Mouse (Mus musculus) brain, embryonic 14.5 days (tissue): ENCODE results near the gene Gstt4. TPM values are rescaled to one million over a fixed set of nuclear protein-coding genes. Genes with fewer than 3 reads are reported as not detected.
"Not testable (repeated sequence)": the region's sequence is repeated elsewhere in the genome, so short reads cannot be mapped to it uniquely, and the experiment has no call there.

Source experiments
- DNase-seq: peaks from one replicate; pipeline ENCODE4 v3.0.0-alpha.2; 2011; ENCODE audit warnings: low read depth
- CTCF ChIP-seq: fragments of 200-500 bp; IDR thresholded peaks from 2 replicates; pipeline ENCODE4 v1.5.1; 2012; ENCODE audit warnings: inconsistent platforms, mild to moderate bottlenecking, moderate library complexity, borderline replicate concordance; ENCODE audit not compliant: insufficient read depth, insufficient read length; ENCODE audit errors: extremely low read depth
- POLR2A ChIP-seq: fragments of 200-500 bp; IDR thresholded peaks from 2 replicates; pipeline ENCODE4 v1.6.1; 2012; ENCODE audit warnings: mild to moderate bottlenecking, inconsistent platforms, borderline replicate concordance; ENCODE audit not compliant: poor library complexity, insufficient read depth, insufficient read length, severe bottlenecking; ENCODE audit errors: extremely low read depth
- polyA plus RNA-seq: library from polyadenylated mRNA; depleted of rRNA; stranded (reverse); fragments of >200 nt; gene quantifications from 2 replicates; pipeline ENCODE4 v1.2.3, GENCODE M21; 2012; rRNA removed

Gene Gstt4
- polyA plus RNA-seq, 1 experiment = not detected

GRCm38 (mm10) chr10:75779206-75780174, 42.9 kb downstream of the Gstt4 start:
- TF ChIP-seq POLR2A = no peak
- TF ChIP-seq CTCF = no peak
- no peak for DNase-seq

DNA sequence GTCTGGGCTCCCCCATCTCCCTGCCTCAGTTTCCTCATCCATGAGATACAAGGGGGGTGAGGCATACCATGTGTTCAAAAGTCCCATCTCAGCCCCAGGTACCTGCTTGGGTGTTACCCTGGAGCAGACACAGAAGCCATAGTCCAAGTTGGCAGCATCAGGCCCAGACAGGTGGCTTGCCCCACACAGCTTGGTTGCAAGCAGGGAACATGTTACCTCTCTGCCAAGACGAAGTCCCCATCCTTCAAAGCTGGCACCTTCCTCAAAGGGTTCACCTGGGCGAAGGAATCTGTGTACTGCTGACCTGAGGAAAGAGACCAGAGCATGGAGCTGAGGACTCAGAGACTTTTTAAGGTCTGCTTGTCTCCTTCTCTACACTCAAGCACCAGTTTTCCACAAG, 44.5 kb downstream of the Gstt4 start:
- TF ChIP-seq CTCF = no peak
- TF ChIP-seq POLR2A = no peak
- no peak for DNase-seq

DNA sequence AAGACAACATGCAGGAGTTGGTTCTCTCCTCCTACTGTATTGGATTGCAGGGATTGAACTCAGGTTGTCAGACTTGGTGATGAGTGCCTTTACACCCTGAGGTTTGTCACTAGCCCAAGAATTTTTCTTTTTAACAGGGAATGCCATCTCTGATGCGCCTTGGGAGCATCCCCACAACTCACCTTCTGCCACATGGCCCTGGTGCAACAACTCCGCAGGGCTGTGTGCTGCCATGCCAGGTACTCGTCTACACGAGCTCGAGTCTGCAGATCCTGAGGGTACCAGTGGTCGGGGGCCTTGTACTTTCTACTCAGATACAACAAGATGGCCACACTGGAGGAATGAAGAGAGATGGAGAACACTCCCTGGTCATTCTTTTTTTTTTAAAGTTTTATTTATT, 45.8 kb downstream of the Gstt4 start:
- TF ChIP-seq POLR2A = no peak
- no peak for TF ChIP-seq CTCF

GRCm38 (mm10) chr10:75774587-75774986, 47.8 kb downstream of the Gstt4 start:
- no peak for DNase-seq
- no peak for TF ChIP-seq POLR2A
- no peak for TF ChIP-seq CTCF

More for the DNA sequence above, 45.8 kb downstream of the Gstt4 start:
- no peak for DNase-seq

DNA sequence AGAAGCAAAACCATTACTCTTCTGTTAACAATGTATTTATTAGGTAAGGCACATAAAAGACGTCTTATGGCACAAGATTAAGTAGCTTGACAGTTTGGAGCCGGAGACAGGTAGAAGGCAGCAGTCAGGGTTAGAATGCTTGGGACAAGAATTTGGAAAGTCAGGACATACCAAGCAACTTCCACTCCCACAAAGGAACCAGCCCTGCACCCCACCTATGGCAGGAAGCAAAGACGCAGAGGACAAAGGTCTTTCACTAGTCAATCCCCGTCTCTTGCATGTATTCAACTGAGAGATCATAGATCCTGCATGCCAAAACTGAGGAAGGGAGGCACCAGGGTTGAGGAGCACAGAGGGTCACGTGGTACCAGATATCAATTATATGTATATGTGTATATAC, 48.2 kb downstream of the Gstt4 start:
- DNase-seq = no peak
- TF ChIP-seq POLR2A = no peak
- no peak for TF ChIP-seq CTCF

DNA sequence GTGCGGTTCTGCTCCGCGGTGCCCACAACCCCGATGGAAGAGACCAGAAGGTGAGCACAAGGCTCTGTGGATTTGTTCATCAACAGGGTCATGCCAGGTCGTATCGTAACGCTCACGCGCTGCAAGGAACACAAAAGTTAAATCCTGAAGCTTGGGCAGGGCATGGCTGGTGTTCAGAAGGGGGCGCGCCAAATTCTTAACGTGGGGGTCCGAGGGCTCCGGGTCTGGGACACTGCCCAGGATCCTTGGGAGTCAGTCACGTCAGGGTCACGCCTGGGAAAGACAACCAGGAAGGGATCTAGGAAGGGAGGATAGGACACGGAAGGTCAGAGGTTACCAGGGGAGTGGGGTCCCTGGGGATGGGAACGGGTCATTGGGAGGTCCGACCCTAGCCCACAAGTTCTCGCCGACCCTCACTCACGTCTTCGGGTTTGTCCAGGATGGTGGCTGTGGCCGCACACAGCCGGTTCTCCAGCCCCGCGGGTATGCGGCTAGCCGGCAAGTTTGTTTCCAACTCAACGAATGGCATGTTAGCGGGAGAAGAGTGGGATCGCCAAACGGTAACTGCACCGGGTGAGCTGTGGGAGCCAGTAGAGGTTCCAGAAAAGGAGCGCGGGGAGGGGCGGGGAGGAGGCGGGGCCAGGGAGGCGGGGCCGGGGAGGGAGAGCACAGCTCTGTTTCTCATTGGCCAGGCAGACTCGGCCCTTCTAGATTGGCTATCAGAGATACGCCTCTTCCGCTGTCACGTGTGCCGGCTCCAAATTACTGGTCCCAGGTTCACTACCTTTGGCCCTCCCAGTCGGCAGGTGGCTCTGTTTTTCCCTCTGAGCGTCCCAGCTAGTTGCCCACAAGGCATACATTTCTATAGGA, 49.3 kb downstream of the Gstt4 start, which contains the start of gene Ddt:
Ddt (minus strand) TSS at position 620 of the 870 bp plus-strand sequence.
- peak; percentile 96 for DNase-seq
- TF ChIP-seq CTCF = peak; percentile 16; the same call in 1 of the 2 replicates
- TF ChIP-seq POLR2A = no peak

- not testable (repeated sequence) for DNase-seq
Measured at GRCm38 (mm10) chr10:75767756-75768155, 54.6 kb downstream of the Gstt4 start.

GRCm38 (mm10) chr10:75766856-75767255, 55.5 kb downstream of the Gstt4 start:
- TF ChIP-seq POLR2A (no peak), CTCF (no peak)
- no peak for DNase-seq

Other genes with a start within 250 kb of the Gstt4 start
- gene Ggt5, start 233.2 kb downstream of the Gstt4 start, polyA plus RNA-seq = 5.2 and 6.7 TPM in 2 replicates
- gene Susd2, start 178.5 kb downstream of the Gstt4 start, polyA plus RNA-seq = 2.9 and 4.8 TPM in 2 replicates
- gene Cabin1, start 58.2 kb downstream of the Gstt4 start, polyA plus RNA-seq = 43.8 and 56.6 TPM in 2 replicates
- 55.9 and 69.3 TPM in 2 replicates for gene Ddt, start 49.1 kb downstream of the Gstt4 start, polyA plus RNA-seq
- not detected in 2 replicates for gene Gm20441, start 41.6 kb downstream of the Gstt4 start, polyA plus RNA-seq
- gene Gstt3, start 41.1 kb downstream of the Gstt4 start, polyA plus RNA-seq = 1.1 TPM in 2 replicates
- gene Gstt1, start 24.0 kb downstream of the Gstt4 start, polyA plus RNA-seq = 11.5 and 13.4 TPM in 2 replicates
- gene Gstt2, start 14.9 kb upstream of the Gstt4 start, polyA plus RNA-seq = 7.7 and 9.2 TPM in 2 replicates
- 1,693 and 2,722 TPM in 2 replicates for gene Mif, start 37.7 kb upstream of the Gstt4 start, polyA plus RNA-seq
- 1.7 and 5.7 TPM in 2 replicates for gene Derl3, start 70.9 kb upstream of the Gstt4 start, polyA plus RNA-seq
- 129 and 165 TPM in 2 replicates for gene Smarcb1, start 99.1 kb upstream of the Gstt4 start, polyA plus RNA-seq
- 28.6 and 40.4 TPM in 2 replicates for gene Chchd10, start 110.6 kb upstream of the Gstt4 start, polyA plus RNA-seq
- 28.8 and 38.5 TPM in 2 replicates for gene Mmp11, start 114.0 kb upstream of the Gstt4 start, polyA plus RNA-seq
- 0.71 and 1.4 TPM in 2 replicates for gene Gm867, start 118.1 kb upstream of the Gstt4 start, polyA plus RNA-seq
- 0.16 TPM in 1 of 2 replicates, not detected in the other for gene Vpreb3, start 120.5 kb upstream of the Gstt4 start, polyA plus RNA-seq
- 0.05 TPM in 2 replicates for gene Gm5134, start 132.0 kb upstream of the Gstt4 start, polyA plus RNA-seq
- gene Zfp280b, start 210.1 kb upstream of the Gstt4 start, polyA plus RNA-seq = 10.8 and 12.3 TPM in 2 replicates